In the genomic region with DNA sequence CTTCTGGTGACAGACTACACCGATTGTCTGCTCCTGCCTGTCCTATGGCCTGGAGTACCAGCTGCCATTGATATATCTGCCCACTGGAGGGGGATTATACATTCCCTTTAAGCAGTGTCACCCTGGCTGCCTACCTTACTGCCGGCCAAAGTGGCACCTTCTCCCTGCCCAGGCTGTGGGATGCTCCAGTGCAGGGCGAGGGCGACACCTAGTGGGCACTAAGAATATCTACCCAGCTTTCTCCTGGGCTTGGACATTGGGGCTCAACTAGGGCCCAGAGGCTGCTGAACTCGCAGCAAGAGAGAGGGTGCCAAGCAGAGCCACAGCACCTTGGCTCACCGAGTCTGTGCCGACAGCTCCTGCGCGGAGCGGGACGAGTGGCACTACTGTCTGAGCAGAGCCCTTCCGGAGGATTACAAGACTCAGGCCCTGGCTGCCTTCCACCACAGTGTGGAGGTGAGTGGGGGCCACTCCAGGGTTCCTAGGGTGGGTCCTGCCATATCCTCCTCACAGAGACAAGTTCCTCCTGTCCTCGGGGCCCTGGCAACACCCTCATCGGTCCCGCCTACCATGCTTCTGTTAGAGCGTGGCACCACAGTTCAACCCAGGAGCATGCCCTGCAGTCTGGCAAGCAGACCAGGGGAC, we compare ENCODE assay signal across 8 mouse cellular contexts. TPM values are rescaled to one million over a fixed set of nuclear protein-coding genes. Genes with fewer than 3 reads are reported as not detected.
DNase-seq lines count a peak whose midpoint lies in the region; ATAC-seq and TF ChIP-seq lines count a peak whose summit lies in the region.

No protein-coding gene starts in this region.

- no peak overlapping the region for H3K4me3 ChIP-seq in gastrocnemius, adult 2 months

- intact Hi-C loops in gastrocnemius, adult 2 months (cut with DNase I) = loop anchor here (5.0 kb wide), 3 partner anchors 90 to 290 kb away; partner anchors contain the start of gene Fgd5
- intact Hi-C loops in left cerebral cortex, postnatal 14 days (cut with DNase I) = loop anchor here (1.0 to 5.0 kb wide), 2 partner anchors 166 to 290 kb away; no protein-coding TSS in a partner anchor

- H3K27ac ChIP-seq in gastrocnemius, adult 2 months = no peak overlapping the region

- peak; percentile 100 for TF ChIP-seq CTCF in gastrocnemius, adult 2 months (IDR thresholded peaks at IDR 0.05)

- DNase-seq in ZHBTc4 (ENCODE audit: low read depth, low spot score) = peak; percentile 86
- peak; percentile 76 to 82 for DNase-seq in cerebellum, postnatal 36 days
- peak; percentile 82 for DNase-seq in gastrocnemius, adult 2 months
- peak; percentile 50 for DNase-seq in hindlimb bud, embryonic 11.5 days (ENCODE audit: extremely low spot score, low read depth, low spot score)
- peak; percentile 52 to 81 for DNase-seq in left cerebral cortex, postnatal 14 days (ENCODE audit: low spot score in 2 of 2)
- peak; percentile 79 for DNase-seq in right cerebral cortex, postnatal 14 days
- peak; percentile 58 to 77 for DNase-seq in urinary bladder, postnatal 4 days (ENCODE audit: low spot score in 2 of 2)

- ATAC-seq in megakaryocyte-erythroid progenitor cell, adult 5-6 weeks (replicated peaks; ENCODE audit: low FRiP score, low TSS enrichment, poor library complexity, severe bottlenecking) = peak; percentile 91

RNA-seq across cellular contexts. Expression of gene Nr2c2, which starts 23.9 kb away (rescaled TPM):
- total RNA-seq in gastrocnemius, adult 2 months (2021) = 10 to 100 TPM; 21.1 to 23.0 TPM
- total RNA-seq in left cerebral cortex, postnatal 14 days (2021) = 10 to 100 TPM; 88.9 to 93.9 TPM
- 38.0 and 52.8 TPM in 2 replicates for total RNA-seq in megakaryocyte-erythroid progenitor cell, adult 5-6 weeks (2014; fragmentation: Nextera tagmentation)
- 36.6 and 47.4 TPM in 2 replicates for total RNA-seq in megakaryocyte-erythroid progenitor cell, adult 5-6 weeks (2017)
